Mouse (Mus musculus) hindbrain, embryonic 16.5 days (tissue): Measurements from ENCODE around the gene B230219D22Rik. TPM values are rescaled to one million over a fixed set of nuclear protein-coding genes. Genes with fewer than 3 reads are reported as not detected.

Source experiments
- ATAC-seq: fragments of 200-750 bp; cut with Nextera tagmentation; 2 replicates; pipeline ENCODE4 v1.8.0; 2017; ENCODE audit warnings: moderate TSS enrichment, moderate library complexity
- H3K27ac ChIP-seq: fragments of 300-500 bp; sonication (generic); 2 replicates; pipeline ENCODE4 v1.5.1; 2014; ENCODE audit warnings: low read depth, mild to moderate bottlenecking, control low read depth, low read length, moderate library complexity
- H3K27me3 ChIP-seq: fragments of 300-500 bp; sonication (generic); replicated peaks from 2 replicates; pipeline ENCODE4 v1.6.1; 2014; ENCODE audit warnings: low read length; ENCODE audit not compliant: control insufficient read depth, insufficient read depth
- H3K36me3 ChIP-seq: fragments of 300-500 bp; sonication (generic); 2 replicates; pipeline ENCODE4 v1.6.1; 2014; ENCODE audit warnings: mild to moderate bottlenecking, low read length, moderate library complexity, mixed read lengths; ENCODE audit not compliant: control insufficient read depth, insufficient read depth
- H3K4me1 ChIP-seq: fragments of 300-500 bp; sonication (generic); 2 replicates; pipeline ENCODE4 v1.6.1; 2014; ENCODE audit warnings: low read depth, low read length; ENCODE audit not compliant: control insufficient read depth, insufficient read depth
- H3K4me2 ChIP-seq: fragments of 300-500 bp; sonication (generic); 2 replicates; pipeline ENCODE4 v1.6.1; 2014; ENCODE audit warnings: mild to moderate bottlenecking, low read length, control low read depth, moderate library complexity
- H3K4me3 ChIP-seq: fragments of 300-500 bp; sonication (generic); 2 replicates; pipeline ENCODE4 v1.5.1; 2014; ENCODE audit warnings: mild to moderate bottlenecking, low read length, control low read depth, moderate library complexity
- H3K9ac ChIP-seq: fragments of 300-500 bp; sonication (generic); 2 replicates; pipeline ENCODE4 v1.6.1; 2014; ENCODE audit warnings: low read depth, mild to moderate bottlenecking, control low read depth, low read length, moderate library complexity
- H3K9me3 ChIP-seq: fragments of 300-500 bp; sonication (generic); 2 replicates; pipeline ENCODE4 v1.6.1; 2014; ENCODE audit warnings: mild to moderate bottlenecking, low read length, moderate library complexity; ENCODE audit not compliant: control insufficient read depth
- WGBS: fragments of 180-500 bp; shearing (Covaris S2); extraction: QIAGEN DNeasy Blood & Tissue Kit; methylation state at CpG from one replicate; pipeline ENCODE4 v1.1.7; 2014; 5-methylcytosine and 5-hydroxymethylcytosine counted together
- polyA plus RNA-seq: library from polyadenylated mRNA; unstranded; fragments of >200 nt; fragmentation: Nextera tagmentation; extraction: Ambion mirVana; gene quantifications from 2 replicates; pipeline ENCODE4 v1.2.1, GENCODE M21; 2015

The B230219D22Rik gene
- polyA plus RNA-seq, 1 experiment from 2014 or later = 65.5 TPM

DNA sequence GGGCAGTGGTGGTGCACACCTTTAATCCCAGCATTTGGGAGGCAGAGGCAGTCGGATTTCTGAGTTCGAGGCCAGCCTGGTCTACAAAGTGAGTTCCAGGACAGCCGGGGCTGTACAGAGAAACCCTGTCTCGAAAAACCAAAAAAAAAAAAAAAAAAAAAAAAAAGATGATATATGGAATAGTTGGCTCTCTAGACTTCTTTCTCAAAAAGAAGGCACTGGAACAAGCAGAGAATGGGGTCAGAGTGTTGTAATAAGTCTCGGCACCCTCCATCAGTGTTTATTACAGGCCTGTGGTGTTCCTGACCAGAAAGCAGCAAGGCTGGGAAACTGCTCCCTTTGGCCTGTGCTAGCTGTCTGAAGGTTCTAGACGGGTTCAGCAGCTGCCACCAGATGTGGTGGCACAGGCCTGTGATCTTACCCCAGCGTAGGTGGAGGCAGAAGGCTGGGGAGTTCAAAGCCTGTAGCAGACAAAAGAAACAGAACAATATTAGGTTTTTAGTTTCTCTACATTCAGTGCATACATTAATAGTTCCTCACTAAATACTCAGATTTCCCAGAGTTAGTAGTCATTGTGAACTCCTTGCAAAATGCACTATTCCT, 23.1 kb downstream of the B230219D22Rik start:
- Histone ChIP-seq H3K36me3 (no peaks in the 10 kb centered on the region; the same call in 1 of the 2 replicates), H3K4me1 (peaks cover 14% of the 10 kb centered on the region), H3K4me2 (peak overlapping the region; percentile 54), H3K9ac (no peak overlapping the region; the same call in 1 of the 2 replicates), H3K27ac (no peak overlapping the region), H3K4me3 (no peak overlapping the region; the same call in 1 of the 2 replicates), H3K27me3 (no peaks in the 10 kb centered on the region), H3K9me3 (no peaks in the 10 kb centered on the region)
- 81% methylated on average over 7 of the region's 7 CpGs for WGBS
- ATAC-seq = no peak

- WGBS = 60% methylated on average over 8 of the region's 8 CpGs
- Histone ChIP-seq H3K4me2 (no peak overlapping the region), H3K4me3 (no peak overlapping the region), H3K4me1 (peaks cover 10% of the 10 kb centered on the region; the same call in 1 of the 2 replicates), H3K9me3 (no peaks in the 10 kb centered on the region), H3K36me3 (peaks cover 10% of the 10 kb centered on the region), H3K27ac (no peak overlapping the region), H3K9ac (no peak overlapping the region), H3K27me3 (no peaks in the 10 kb centered on the region)
- 0 out of 2 replicates have a peak, but pooled peaks have one; percentile 30 for ATAC-seq
These were observed 28.6 kb downstream of the B230219D22Rik start for GRCm38 (mm10) chr13:55721516-55721915.

DNA sequence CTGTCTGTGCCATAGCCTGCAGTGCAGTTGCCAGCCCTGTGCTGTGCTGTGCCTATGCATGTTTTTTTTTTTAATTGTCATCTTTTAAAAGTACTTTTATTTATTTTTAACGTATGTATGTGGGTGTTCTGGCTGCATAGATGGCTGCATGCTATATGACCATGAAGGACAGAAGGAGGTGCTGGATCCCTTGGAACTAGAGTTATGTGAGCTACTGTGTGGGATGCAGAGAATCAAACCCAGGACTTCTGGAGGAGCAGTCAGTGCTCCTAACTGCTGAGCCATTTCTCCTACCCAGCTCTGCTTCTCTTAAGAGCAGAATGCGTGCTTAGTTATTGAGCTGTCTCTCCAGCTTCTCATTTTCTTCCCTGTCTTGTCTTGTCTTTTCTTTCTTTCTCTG, 29.1 kb downstream of the B230219D22Rik start:
- Histone ChIP-seq H3K27ac (no peak overlapping the region), H3K9ac (no peak overlapping the region), H3K4me1 (peaks cover 6% of the 10 kb centered on the region; the same call in 1 of the 2 replicates), H3K4me2 (no peak overlapping the region), H3K27me3 (no peaks in the 10 kb centered on the region), H3K9me3 (no peaks in the 10 kb centered on the region), H3K36me3 (peaks cover 10% of the 10 kb centered on the region), H3K4me3 (no peak overlapping the region)
- ATAC-seq = no peak
- WGBS = 87% methylated on average over 2 of the region's 2 CpGs

DNA sequence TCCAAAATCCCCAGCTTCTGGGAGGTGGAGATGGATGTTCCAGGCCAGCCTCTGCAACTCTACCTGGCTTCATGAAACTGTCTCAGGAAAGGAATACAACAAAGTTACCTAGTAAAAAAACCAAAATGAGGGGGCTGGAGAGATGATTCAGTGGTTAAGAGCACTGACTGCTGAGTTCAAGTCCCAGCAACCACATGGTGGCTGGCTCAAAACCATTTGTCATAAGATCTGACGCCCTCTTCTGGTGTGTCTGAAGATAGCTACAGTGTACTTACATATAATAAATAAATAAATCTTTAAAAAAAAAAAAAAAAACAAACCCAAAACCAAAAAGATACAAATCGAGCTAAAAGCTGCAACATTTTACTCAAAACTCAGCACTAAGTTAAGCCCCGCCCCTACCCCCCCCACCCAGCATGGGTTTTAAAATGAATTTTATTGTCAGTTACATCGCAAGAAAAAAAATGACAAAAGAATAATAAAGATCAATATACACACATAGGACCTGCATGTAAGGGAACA, 33.7 kb downstream of the B230219D22Rik start:
- 4% methylated on average over 4 of the region's 4 CpGs for WGBS

GRCm38 (mm10) chr13:55727120-55727838, 34.4 kb downstream of the B230219D22Rik start, which contains the start of gene Pcbd2:
TSS of gene Pcbd2 (plus strand) at chr13:55727368.
- H3K36me3 ChIP-seq = peaks cover 10% of the 10 kb centered on the region
- peak; percentile 92 for ATAC-seq
- peak within 1 kb of the TSS; percentile 63 for H3K4me2 ChIP-seq
- H3K9ac ChIP-seq = peak within 1 kb of the TSS; percentile 85
- under 1% methylated on average over 58 of the region's 73 CpGs for WGBS
- no peaks in the 10 kb centered on the region for H3K27me3 ChIP-seq
- H3K4me3 ChIP-seq = peak within 1 kb of the TSS; percentile 63
- peak within 1 kb of the TSS; percentile 97 for H3K27ac ChIP-seq
- H3K9me3 ChIP-seq = no peaks in the 10 kb centered on the region
- H3K4me1 ChIP-seq = no peaks in the 10 kb centered on the region

More for the DNA sequence above, 33.7 kb downstream of the B230219D22Rik start:
- Histone ChIP-seq H3K9me3 (no peaks in the 10 kb centered on the region), H3K27ac (peak overlapping the region; percentile 97), H3K4me2 (peak overlapping the region; percentile 63), H3K4me3 (peak overlapping the region; percentile 63), H3K36me3 (peaks cover 10% of the 10 kb centered on the region), H3K9ac (peak overlapping the region; percentile 85), H3K4me1 (peaks cover under 1% of the 10 kb centered on the region; the same call in 1 of the 2 replicates), H3K27me3 (no peaks in the 10 kb centered on the region)
- ATAC-seq = no peak

- H3K4me3 ChIP-seq = peak overlapping the region; percentile 63
- H3K27me3 ChIP-seq = no peaks in the 10 kb centered on the region
- H3K9me3 ChIP-seq = no peaks in the 10 kb centered on the region
- peak overlapping the region; percentile 63 for H3K4me2 ChIP-seq
- ATAC-seq = peak; percentile 63
- H3K4me1 ChIP-seq = no peaks in the 10 kb centered on the region
- 2% methylated on average over 19 of the region's 19 CpGs for WGBS
- peaks cover 10% of the 10 kb centered on the region for H3K36me3 ChIP-seq
- peak overlapping the region; percentile 85 for H3K9ac ChIP-seq
- peak overlapping the region; percentile 97 for H3K27ac ChIP-seq
These were observed 34.9 kb downstream of the B230219D22Rik start for GRCm38 (mm10) chr13:55727839-55728238.

GRCm38 (mm10) chr13:55730716-55731115, 37.8 kb downstream of the B230219D22Rik start:
- peaks cover 4% of the 10 kb centered on the region; the same call in 1 of the 2 replicates for H3K36me3 ChIP-seq
- no peaks in the 10 kb centered on the region for H3K27me3 ChIP-seq
- WGBS = 92% methylated on average over 7 of the region's 7 CpGs
- no peak overlapping the region for H3K27ac ChIP-seq
- no peaks in the 10 kb centered on the region for H3K9me3 ChIP-seq
- H3K4me2 ChIP-seq = no peak overlapping the region
- H3K4me1 ChIP-seq = no peaks in the 10 kb centered on the region
- no peak for ATAC-seq
- no peak overlapping the region for H3K9ac ChIP-seq
- no peak overlapping the region for H3K4me3 ChIP-seq

- H3K36me3 ChIP-seq = no peaks in the 10 kb centered on the region
- 83% methylated on average over 2 of the region's 2 CpGs for WGBS
- no peaks in the 10 kb centered on the region for H3K27me3 ChIP-seq
- no peaks in the 10 kb centered on the region for H3K9me3 ChIP-seq
- H3K4me3 ChIP-seq = no peak overlapping the region
- H3K9ac ChIP-seq = no peak overlapping the region
- H3K27ac ChIP-seq = no peak overlapping the region
- H3K4me1 ChIP-seq = no peaks in the 10 kb centered on the region
- no peak for ATAC-seq
- H3K4me2 ChIP-seq = no peak overlapping the region
These were observed 39.2 kb downstream of the B230219D22Rik start for GRCm38 (mm10) chr13:55732121-55732520.
